Mouse (Mus musculus) midbrain, embryonic 14.5 days (tissue): ENCODE results near the gene Luc7l3. TPM values are rescaled to one million over a fixed set of nuclear protein-coding genes. Genes with fewer than 3 reads are reported as not detected.
A peak's percentile ranks its signal among the peaks of the same experiment; 100 is the strongest.

Experiments used
- ATAC-seq: fragments of 200-750 bp; cut with Nextera tagmentation; 2 replicates; pipeline ENCODE4 v1.8.0; 2017; ENCODE audit warnings: moderate number of reproducible peaks, moderate library complexity; ENCODE audit not compliant: low FRiP score, low TSS enrichment
- DNase-seq: peaks from one replicate; pipeline ENCODE4 v3.0.0-alpha.2; 2015
- H3K27ac ChIP-seq: fragments of 300-500 bp; sonication (generic); replicated peaks from 2 replicates; pipeline ENCODE4 v1.5.1; 2014; ENCODE audit warnings: mild to moderate bottlenecking, low read depth, low read length, moderate library complexity
- H3K27me3 ChIP-seq: fragments of 300-500 bp; sonication (generic); 2 replicates; pipeline ENCODE4 v1.6.1; 2014; ENCODE audit warnings: low read length, control low read depth, mixed read lengths; ENCODE audit not compliant: control insufficient read depth, insufficient read depth
- H3K36me3 ChIP-seq: fragments of 300-500 bp; sonication (generic); 2 replicates; pipeline ENCODE4 v1.6.1; 2014; ENCODE audit warnings: low read length, control low read depth; ENCODE audit not compliant: control insufficient read depth, insufficient read depth
- H3K4me1 ChIP-seq: fragments of 300-500 bp; sonication (generic); 2 replicates; pipeline ENCODE4 v1.6.1; 2014; ENCODE audit warnings: mild to moderate bottlenecking, antibody characterized with exemption, low read length, control low read depth; ENCODE audit not compliant: control insufficient read depth, insufficient read depth
- H3K4me2 ChIP-seq: fragments of 300-500 bp; sonication (generic); 2 replicates; pipeline ENCODE4 v1.6.1; 2014; ENCODE audit warnings: mild to moderate bottlenecking, low read length, moderate library complexity
- H3K4me3 ChIP-seq: fragments of 300-500 bp; sonication (generic); replicated peaks from 2 replicates; pipeline ENCODE4 v1.5.1; 2014; ENCODE audit warnings: low read depth, low read length
- H3K9ac ChIP-seq: fragments of 300-500 bp; sonication (generic); replicated peaks from 2 replicates; pipeline ENCODE4 v1.6.1; 2014; ENCODE audit warnings: mild to moderate bottlenecking, low read length, moderate library complexity
- H3K9me3 ChIP-seq: fragments of 300-500 bp; sonication (generic); 2 replicates; pipeline ENCODE4 v1.6.1; 2016; ENCODE audit warnings: low read length, control low read depth, mixed read lengths; ENCODE audit not compliant: control insufficient read depth
- WGBS: fragments of 180-500 bp; shearing (Covaris S2); extraction: QIAGEN DNeasy Blood & Tissue Kit; methylation state at CpG from one replicate; pipeline ENCODE4 v1.1.7; 2014; 5-methylcytosine and 5-hydroxymethylcytosine counted together
- polyA plus RNA-seq: library from polyadenylated mRNA; unstranded; fragments of >200 nt; fragmentation: Nextera tagmentation; extraction: Ambion mirVana; gene quantifications from 2 replicates; pipeline ENCODE4 v1.2.1, GENCODE M21; 2014

Gene Luc7l3
- polyA plus RNA-seq, 1 experiment from 2014 or later = 122 TPM

DNA sequence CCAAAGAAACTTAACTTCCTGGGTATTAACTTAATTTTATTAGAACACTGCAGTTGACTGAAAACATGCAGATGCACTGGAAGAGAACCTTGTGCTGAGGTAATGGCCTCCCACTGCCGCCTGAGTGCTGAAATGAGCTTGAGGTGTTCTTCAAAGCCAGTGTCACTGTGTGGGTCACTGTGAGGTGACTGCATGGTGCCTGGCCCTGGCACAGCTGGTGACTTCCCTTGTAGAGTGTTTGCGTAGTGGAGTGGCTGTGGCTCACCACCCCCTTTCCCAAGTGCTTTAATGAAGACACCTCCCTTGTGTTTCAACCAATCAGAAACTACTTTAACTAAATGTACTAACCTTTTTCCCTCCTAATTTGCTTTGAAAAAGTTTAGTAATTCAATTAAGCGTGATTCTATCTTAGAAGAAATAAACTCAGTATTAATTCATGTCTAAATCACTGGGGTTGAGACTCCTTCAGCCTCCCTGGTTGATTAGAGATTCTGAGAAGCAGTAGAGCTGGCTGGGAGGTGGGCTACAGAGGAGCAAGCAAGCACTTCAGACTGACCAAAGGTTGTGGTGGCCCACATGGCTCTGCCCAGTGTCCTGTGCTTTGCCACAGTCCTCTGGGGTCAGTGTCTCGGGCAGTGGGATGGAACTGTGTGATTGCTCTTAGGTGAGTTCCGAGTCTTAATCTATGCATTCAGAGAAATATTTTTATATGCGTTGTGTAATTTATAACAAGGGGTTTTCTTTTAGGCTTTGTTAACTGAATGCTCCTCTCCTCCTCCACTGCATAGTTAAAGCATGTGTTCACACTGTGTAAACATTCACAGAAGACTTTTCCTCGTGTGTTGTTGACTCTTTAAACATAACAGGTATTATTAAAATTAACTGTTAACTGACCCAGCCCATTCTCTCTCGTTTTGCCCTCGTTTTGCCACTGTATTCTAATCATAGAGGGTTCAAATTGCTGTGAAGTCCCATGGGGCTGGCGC is 19.5 kb upstream of the Luc7l3 start:
- Histone ChIP-seq H3K27ac (0 out of 2 replicates have a peak overlapping the region, but pooled peaks have one; percentile 6), H3K36me3 (peaks cover 31% of the 10 kb centered on the region), H3K4me3 (no peak overlapping the region), H3K9me3 (no peaks in the 10 kb centered on the region), H3K27me3 (no peaks in the 10 kb centered on the region), H3K4me1 (peaks cover 21% of the 10 kb centered on the region), H3K4me2 (no peak overlapping the region), H3K9ac (no peak overlapping the region)
- no peak for ATAC-seq
- 52% methylated on average over 10 of the region's 10 CpGs for WGBS
- no peak for DNase-seq

DNA sequence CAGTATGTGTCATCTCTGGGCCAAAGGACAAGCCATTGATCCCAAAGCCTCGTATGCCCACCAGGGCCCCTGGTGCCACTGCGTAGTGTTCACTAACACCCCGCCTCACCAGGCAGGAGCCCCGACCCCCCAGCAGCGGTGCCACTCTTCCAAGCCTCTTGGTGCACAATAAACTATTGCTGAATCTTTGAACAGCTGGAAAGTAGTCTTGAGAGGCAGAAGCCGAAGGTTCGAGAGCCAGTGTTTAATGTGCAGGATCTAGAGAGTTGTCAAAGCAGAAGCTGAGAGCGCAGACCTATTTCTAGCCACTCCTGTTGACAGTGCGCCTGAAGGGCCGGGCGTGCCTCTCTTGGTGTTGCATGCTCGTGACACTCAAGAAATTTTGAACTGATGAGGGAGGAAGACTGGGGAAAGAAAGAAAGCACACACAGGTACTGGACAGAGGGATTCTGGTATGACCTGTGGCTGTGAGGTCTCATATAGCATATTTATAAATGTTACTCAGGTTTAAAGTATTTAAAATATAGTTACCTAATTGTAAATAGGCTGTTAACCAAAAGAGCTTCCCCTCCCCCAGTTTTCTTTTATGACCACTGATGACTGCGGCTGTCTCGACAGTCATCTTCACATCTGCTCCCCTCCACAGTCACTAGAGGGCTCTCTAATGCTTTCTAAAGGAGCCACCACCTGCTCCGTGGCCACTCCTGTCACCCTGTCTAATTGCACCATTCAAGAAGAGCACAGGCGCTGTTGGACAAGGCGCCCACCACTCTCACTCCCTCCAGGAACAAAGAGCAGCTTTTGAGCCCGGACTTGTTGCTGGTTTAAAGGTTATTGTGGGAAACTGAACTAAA is 18.2 kb upstream of the Luc7l3 start:
- Histone ChIP-seq H3K4me1 (peaks cover 21% of the 10 kb centered on the region), H3K9ac (no peak overlapping the region), H3K27ac (no peak overlapping the region), H3K27me3 (no peaks in the 10 kb centered on the region), H3K36me3 (peaks cover 41% of the 10 kb centered on the region), H3K4me2 (no peak overlapping the region), H3K9me3 (no peaks in the 10 kb centered on the region), H3K4me3 (no peak overlapping the region)
- DNase-seq (peak; percentile 90), ATAC-seq (peak; percentile 78; the same call in 1 of the 2 replicates)
- 54% methylated on average over 18 of the region's 18 CpGs for WGBS

DNA sequence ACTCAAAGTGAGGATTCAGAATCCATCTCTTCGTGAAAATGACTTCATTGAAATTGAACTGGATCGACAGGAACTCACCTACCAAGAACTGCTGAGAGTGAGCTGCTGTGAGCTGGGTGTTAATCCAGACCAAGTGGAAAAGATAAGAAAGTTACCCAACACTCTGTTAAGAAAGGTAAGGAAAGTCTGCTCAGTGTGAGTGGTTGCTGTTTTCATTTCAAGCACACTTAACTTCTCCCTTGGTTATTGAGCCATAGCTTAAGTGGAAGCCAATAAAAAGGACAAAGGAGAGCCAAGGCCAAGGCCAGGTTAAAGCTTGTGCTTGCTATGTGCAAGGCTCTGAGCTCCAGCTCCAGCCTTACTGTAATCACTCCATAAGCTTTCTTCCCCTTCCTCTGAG is 16.6 kb upstream of the Luc7l3 start:
- no peak overlapping the region for H3K27ac ChIP-seq
- DNase-seq = no peak
- H3K27me3 ChIP-seq = no peaks in the 10 kb centered on the region
- peaks cover 51% of the 10 kb centered on the region for H3K36me3 ChIP-seq
- ATAC-seq = no peak
- WGBS = 93% methylated on average over 2 of the region's 2 CpGs
- no peaks in the 10 kb centered on the region for H3K9me3 ChIP-seq
- peaks cover 21% of the 10 kb centered on the region for H3K4me1 ChIP-seq
- no peak overlapping the region for H3K4me3 ChIP-seq
- no peak overlapping the region for H3K4me2 ChIP-seq
- no peak overlapping the region for H3K9ac ChIP-seq

DNA sequence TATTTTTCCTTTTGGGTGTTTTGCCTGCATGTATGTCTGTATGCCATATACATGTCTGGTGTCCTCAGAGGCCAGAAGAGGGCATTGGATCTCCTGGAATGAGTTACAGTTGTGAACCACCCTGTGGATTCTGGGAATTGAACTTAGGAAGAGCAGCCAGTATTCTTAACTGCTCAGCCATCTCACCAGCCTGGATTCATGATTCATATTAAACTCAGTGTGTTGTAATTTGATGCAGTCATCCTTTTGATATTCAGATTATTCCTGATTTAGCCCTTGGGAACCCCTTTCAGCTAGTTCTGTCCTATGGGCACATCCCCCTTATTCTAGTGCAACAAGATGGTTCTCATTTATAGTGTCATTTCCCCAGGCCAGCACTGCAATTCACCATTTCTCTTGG is 14.8 kb upstream of the Luc7l3 start:
- H3K36me3 ChIP-seq = peaks cover 51% of the 10 kb centered on the region
- ATAC-seq = no peak

DNA sequence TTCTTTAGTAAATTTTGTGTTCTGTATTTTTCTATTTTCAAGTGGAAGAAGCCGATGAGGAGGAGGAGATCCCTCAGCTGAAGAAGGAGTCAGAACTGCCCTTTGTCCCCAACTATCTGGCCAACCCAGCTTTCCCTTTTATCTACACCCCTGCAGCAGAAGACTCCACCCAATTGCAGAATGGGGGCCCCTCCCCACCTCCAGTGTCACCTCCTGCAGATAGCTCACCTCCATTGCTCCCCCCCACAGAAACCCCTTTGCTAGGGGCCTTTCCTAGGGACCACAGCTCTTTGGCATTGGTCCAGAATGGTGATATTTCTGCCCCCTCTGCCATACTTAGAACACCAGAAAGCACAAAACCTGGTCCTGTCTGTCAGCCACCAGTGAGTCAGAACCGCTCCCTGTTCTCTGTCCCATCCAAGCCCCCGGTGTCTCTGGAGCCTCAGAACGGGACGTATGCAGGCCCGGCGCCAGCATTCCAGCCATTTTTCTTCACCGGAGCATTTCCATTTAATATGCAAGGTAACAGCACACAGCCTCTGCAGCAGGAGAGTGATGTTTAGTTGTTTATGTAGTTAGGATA is 12.7 kb upstream of the Luc7l3 start:
- Histone ChIP-seq H3K9me3 (no peaks in the 10 kb centered on the region), H3K36me3 (peaks cover 42% of the 10 kb centered on the region)
- whole genome bisulfite sequencing = 89% methylated on average over 8 of the region's 8 CpGs

More for the DNA sequence above, 14.8 kb upstream of the Luc7l3 start:
- Histone ChIP-seq H3K9me3 (no peaks in the 10 kb centered on the region), H3K4me1 (peaks cover 8% of the 10 kb centered on the region; the same call in 1 of the 2 replicates), H3K4me3 (no peak overlapping the region), H3K9ac (no peak overlapping the region), H3K4me2 (no peak overlapping the region), H3K27me3 (no peaks in the 10 kb centered on the region), H3K27ac (no peak overlapping the region)
- no peak for DNase-seq

DNA sequence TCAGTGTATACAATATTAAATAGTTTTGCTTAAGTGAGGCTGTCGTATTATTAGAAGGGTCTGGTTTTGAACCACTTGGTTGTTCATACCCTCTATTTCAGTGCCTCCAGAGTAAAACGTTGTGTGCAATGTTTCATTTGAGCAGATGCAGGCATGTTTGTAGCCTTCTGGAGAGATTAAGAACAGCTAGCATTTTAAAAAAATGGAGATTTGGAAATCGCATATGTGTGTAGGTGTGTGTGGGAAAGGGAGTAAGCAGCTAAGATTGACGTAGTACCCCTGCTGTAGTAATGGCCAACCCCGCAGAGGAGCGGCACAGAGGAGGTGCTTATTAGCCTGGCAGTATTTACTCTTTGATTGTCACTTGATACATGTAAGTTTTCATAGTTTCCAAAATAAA is 10.9 kb upstream of the Luc7l3 start:
- Histone ChIP-seq H3K36me3 (peaks cover 24% of the 10 kb centered on the region), H3K9me3 (no peaks in the 10 kb centered on the region), H3K27me3 (no peaks in the 10 kb centered on the region), H3K9ac (no peak overlapping the region), H3K27ac (no peak overlapping the region), H3K4me1 (peaks cover 18% of the 10 kb centered on the region), H3K4me2 (no peak overlapping the region), H3K4me3 (no peak overlapping the region)
- no peak for DNase-seq
- ATAC-seq = no peak
- WGBS = 94% methylated on average over 6 of the region's 6 CpGs

More for the DNA sequence above, 12.7 kb upstream of the Luc7l3 start:
- Histone ChIP-seq H3K27ac (no peak overlapping the region), H3K4me1 (peaks cover 13% of the 10 kb centered on the region), H3K4me3 (no peak overlapping the region), H3K27me3 (no peaks in the 10 kb centered on the region), H3K9ac (no peak overlapping the region), H3K4me2 (no peak overlapping the region)
- ATAC-seq (no peak), DNase-seq (no peak)

DNA sequence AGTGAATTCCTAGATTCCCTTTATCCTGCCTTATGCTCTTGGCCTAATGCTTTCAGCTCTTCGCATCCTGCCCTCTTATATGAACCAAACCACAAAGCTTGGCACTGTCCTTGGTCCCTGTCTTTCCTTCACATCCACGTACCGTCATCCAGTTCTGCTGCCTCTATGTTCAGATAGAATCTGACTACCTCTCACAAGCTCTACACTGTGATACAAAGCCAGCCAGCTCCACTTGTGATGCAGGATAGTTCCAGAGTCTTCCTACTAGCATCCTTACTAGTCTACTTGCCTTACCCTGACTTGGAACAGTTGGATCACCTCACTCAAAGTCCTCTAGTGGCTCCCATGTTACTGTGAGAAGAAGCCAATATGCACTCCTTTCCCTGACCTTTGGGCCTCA is 8.4 kb upstream of the Luc7l3 start:
- Histone ChIP-seq H3K4me3 (no peak overlapping the region), H3K27me3 (no peaks in the 10 kb centered on the region), H3K4me1 (peaks cover 24% of the 10 kb centered on the region), H3K27ac (no peak overlapping the region), H3K9ac (no peak overlapping the region), H3K4me2 (no peak overlapping the region), H3K36me3 (peaks cover 11% of the 10 kb centered on the region), H3K9me3 (no peaks in the 10 kb centered on the region)
- 93% methylated on average over 3 of the region's 3 CpGs for WGBS
- ATAC-seq (no peak), DNase-seq (no peak)

DNA sequence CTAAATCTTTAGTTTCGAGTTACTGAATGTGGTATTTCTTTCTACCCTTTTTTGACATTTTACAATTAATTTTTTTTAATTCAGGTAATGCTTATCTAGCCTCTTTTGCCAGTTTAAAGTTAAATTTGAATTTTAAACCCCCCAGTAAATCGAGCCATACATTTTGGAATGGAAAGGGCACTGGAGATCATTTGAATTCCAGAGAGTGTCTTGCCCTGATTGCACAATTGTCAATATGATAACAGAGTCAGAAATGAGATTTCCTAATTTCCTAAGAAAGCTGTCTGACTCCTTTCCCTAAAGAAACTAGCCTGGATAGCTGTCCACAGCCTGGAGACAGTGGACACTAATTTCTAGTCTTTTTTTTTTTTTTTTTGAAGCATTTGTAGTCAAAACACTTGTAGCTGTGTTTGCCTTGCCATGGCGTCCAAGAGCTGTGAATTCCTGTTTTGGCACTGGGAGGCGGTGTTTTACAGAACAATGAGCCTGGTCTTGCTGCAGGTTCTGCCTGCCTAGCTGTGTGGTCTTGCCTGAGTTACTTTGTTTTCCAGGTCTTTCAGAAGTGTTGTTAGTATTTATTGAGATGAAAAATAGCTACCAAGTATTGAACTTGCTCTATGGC is 7.6 kb upstream of the Luc7l3 start:
- H3K4me1 ChIP-seq = peaks cover 24% of the 10 kb centered on the region

More for the DNA sequence above, 7.6 kb upstream of the Luc7l3 start:
- WGBS = 43% methylated on average over 4 of the region's 4 CpGs
- Histone ChIP-seq H3K27me3 (no peaks in the 10 kb centered on the region), H3K9ac (no peak overlapping the region), H3K9me3 (no peaks in the 10 kb centered on the region), H3K27ac (no peak overlapping the region; the same call in 1 of the 2 replicates), H3K36me3 (peaks cover 5% of the 10 kb centered on the region), H3K4me2 (peak overlapping the region; percentile 64), H3K4me3 (peak overlapping the region; percentile 65; the same call in 1 of the 2 replicates)
- ATAC-seq = no peak
- peak; percentile 80 for DNase-seq
